Mouse (Mus musculus) limb, embryonic 13.5 days (tissue): Measurements from ENCODE around the gene Cda. TPM values are rescaled to one million over a fixed set of nuclear protein-coding genes. Genes with fewer than 3 reads are reported as not detected.
"Not testable (repeated sequence)": the region's sequence is repeated elsewhere in the genome, so short reads cannot be mapped to it uniquely, and the experiment has no call there.

Experiments
- ATAC-seq: fragments of 200-750 bp; cut with Nextera tagmentation; 2 replicates; pipeline ENCODE4 v1.8.0; 2017; ENCODE audit warnings: low read depth, moderate number of reproducible peaks, moderate TSS enrichment; ENCODE audit not compliant: low FRiP score
- H3K27ac ChIP-seq: fragments of 300-500 bp; sonication (generic); 2 replicates; pipeline ENCODE4 v1.5.1; 2015; ENCODE audit warnings: inconsistent platforms, mild to moderate bottlenecking, moderate library complexity
- H3K27me3 ChIP-seq: fragments of 300-500 bp; sonication (generic); 2 replicates; pipeline ENCODE4 v1.6.1; 2015; ENCODE audit warnings: mild to moderate bottlenecking, inconsistent platforms
- H3K36me3 ChIP-seq: fragments of 300-500 bp; sonication (generic); 2 replicates; pipeline ENCODE4 v1.6.1; 2015; ENCODE audit warnings: inconsistent platforms, mild to moderate bottlenecking, moderate library complexity
- H3K4me1 ChIP-seq: fragments of 300-500 bp; sonication (generic); 2 replicates; pipeline ENCODE4 v1.6.1; 2015; ENCODE audit warnings: inconsistent platforms
- H3K4me2 ChIP-seq: fragments of 300-500 bp; sonication (generic); replicated peaks from 2 replicates; pipeline ENCODE4 v1.6.1; 2015; ENCODE audit warnings: inconsistent platforms, mild to moderate bottlenecking, moderate library complexity
- H3K4me3 ChIP-seq: fragments of 300-500 bp; sonication (generic); 2 replicates; pipeline ENCODE4 v1.5.1; 2015; ENCODE audit warnings: moderate library complexity, mild to moderate bottlenecking, inconsistent platforms
- H3K9ac ChIP-seq: fragments of 300-500 bp; sonication (generic); 2 replicates; pipeline ENCODE4 v1.6.1; 2015; ENCODE audit warnings: mild to moderate bottlenecking, inconsistent platforms
- H3K9me3 ChIP-seq: fragments of 300-500 bp; sonication (generic); 2 replicates; pipeline ENCODE4 v1.6.1; 2016; ENCODE audit warnings: inconsistent platforms
- WGBS: fragments of 180-500 bp; shearing (Covaris S2); methylation state at CpG from one replicate; pipeline ENCODE4 v1.1.7; 2015; 5-methylcytosine and 5-hydroxymethylcytosine counted together
- polyA plus RNA-seq: library from polyadenylated mRNA; unstranded; fragments of >200 nt; fragmentation: Nextera tagmentation; extraction: Ambion mirVana; gene quantifications from 2 replicates; pipeline ENCODE4 v1.2.1, GENCODE M21; 2015

Gene Cda
- polyA plus RNA-seq, 1 experiment from 2014 or later = 4.9 TPM

GRCm38 (mm10) chr4:138342778-138343177 is 25.0 kb downstream of the Cda start:
- WGBS = 67% methylated on average over 6 of the region's 6 CpGs
- Histone ChIP-seq H3K9ac (no peak overlapping the region), H3K9me3 (no peaks in the 10 kb centered on the region), H3K4me2 (no peak overlapping the region), H3K27me3 (no peaks in the 10 kb centered on the region), H3K4me3 (no peak overlapping the region), H3K4me1 (peaks cover 13% of the 10 kb centered on the region), H3K36me3 (no peaks in the 10 kb centered on the region), H3K27ac (no peak overlapping the region)
- no peak for ATAC-seq

DNA sequence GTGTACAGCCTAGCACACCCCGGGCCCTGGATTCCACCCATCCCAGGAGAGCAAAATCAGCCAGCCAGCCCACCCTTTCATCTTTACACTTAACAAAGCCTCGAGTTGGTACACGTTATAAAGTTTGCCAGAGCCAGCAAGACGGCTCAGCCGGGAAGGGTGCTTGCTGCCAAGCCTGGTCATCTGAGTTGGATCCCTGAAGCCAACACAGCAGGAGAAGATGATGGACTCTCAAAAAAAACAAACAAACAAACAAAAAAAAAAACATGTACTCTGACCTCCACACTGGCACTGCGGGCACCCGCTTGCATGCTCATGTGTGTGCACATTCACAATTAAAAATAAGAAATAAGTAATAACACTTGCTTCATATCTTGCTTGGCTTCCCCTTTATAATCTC is 25.7 kb downstream of the Cda start:
- Histone ChIP-seq H3K9ac (no peak overlapping the region), H3K36me3 (no peaks in the 10 kb centered on the region), H3K9me3 (no peaks in the 10 kb centered on the region), H3K4me1 (peaks cover 13% of the 10 kb centered on the region), H3K27me3 (no peaks in the 10 kb centered on the region), H3K27ac (no peak overlapping the region), H3K4me3 (no peak overlapping the region), H3K4me2 (no peak overlapping the region)
- 64% methylated on average over 7 of the region's 7 CpGs for WGBS
- ATAC-seq = no peak

DNA sequence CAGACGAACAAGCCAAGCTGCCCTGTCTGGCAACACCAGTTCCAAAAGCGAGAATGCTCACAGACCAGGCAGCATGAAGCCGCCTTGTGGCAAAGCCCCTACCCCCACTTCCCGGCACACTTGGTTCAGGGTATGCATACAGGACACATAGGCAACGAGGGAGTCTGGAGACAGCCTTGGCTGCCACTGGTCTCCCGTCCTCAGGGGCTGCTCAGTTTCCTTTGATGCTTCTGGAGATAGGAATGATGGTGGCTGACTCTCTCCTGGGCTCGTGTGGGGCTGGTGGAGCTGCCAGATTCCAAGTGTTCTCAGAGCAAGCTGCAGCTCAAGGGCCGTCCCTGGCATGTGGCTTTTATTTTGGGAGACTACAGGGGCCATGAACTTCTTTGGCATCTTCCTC is 26.4 kb downstream of the Cda start:
- H3K4me2 ChIP-seq = no peak overlapping the region
- no peak overlapping the region for H3K9ac ChIP-seq
- no peaks in the 10 kb centered on the region for H3K9me3 ChIP-seq
- peaks cover 13% of the 10 kb centered on the region for H3K4me1 ChIP-seq
- no peaks in the 10 kb centered on the region for H3K36me3 ChIP-seq
- no peak overlapping the region for H3K27ac ChIP-seq
- WGBS = 51% methylated on average over 8 of the region's 8 CpGs
- ATAC-seq = no peak
- H3K4me3 ChIP-seq = no peak overlapping the region
- H3K27me3 ChIP-seq = no peaks in the 10 kb centered on the region

DNA sequence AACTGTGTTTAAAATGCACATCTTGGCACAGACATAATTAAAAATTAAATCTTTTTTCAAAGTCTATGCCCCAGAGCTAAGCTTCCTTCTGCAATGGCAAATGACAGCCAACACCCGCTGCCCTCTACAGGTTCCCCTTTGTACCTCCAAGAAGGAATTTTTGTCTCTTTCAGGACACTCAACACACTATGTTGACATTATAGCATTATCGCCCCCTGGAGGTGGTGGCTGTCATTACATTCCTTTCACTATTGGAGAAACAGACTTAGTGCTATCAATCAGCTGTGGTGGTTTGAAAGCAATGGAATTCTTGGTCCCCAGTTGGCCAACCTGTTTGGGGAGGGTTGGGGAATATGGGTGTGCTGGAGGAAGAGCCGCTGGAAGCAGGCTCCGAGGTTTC is 27.8 kb downstream of the Cda start:
- no peak overlapping the region for H3K4me3 ChIP-seq
- H3K4me2 ChIP-seq = no peak overlapping the region
- H3K4me1 ChIP-seq = peaks cover 13% of the 10 kb centered on the region
- H3K27ac ChIP-seq = no peak overlapping the region
- H3K36me3 ChIP-seq = no peaks in the 10 kb centered on the region
- no peaks in the 10 kb centered on the region for H3K27me3 ChIP-seq
- no peaks in the 10 kb centered on the region for H3K9me3 ChIP-seq
- 29% methylated on average over 4 of the region's 4 CpGs for WGBS
- H3K9ac ChIP-seq = no peak overlapping the region
- no peak for ATAC-seq

GRCm38 (mm10) chr4:138337341-138337740 is 30.5 kb downstream of the Cda start:
- 79% methylated on average over 9 of the region's 9 CpGs for WGBS
- no peak overlapping the region for H3K9ac ChIP-seq

DNA sequence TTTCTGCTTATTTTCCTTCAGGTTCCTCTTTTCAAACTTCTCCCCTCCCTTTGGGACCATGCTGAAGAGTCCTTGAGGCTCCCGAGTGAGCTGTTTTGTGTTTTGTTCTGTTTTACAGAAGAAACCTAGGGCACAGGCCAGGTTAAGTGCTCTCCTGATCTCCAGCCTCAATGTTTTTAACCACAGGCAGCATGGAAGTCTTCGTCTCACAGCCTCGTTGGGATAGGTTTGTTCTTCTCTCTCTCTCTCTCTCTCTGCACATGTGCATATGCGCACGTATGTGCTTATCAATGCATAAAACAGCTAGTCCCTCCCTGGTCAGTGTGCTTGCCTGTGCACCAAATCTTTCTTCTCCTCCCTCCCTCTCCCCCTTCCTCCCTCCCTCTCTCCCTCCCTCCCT is 30.9 kb downstream of the Cda start:
- H3K9ac ChIP-seq = no peak overlapping the region
- no peak overlapping the region for H3K4me2 ChIP-seq
- no peaks in the 10 kb centered on the region for H3K9me3 ChIP-seq
- 73% methylated on average over 5 of the region's 5 CpGs for WGBS
- no peaks in the 10 kb centered on the region for H3K4me1 ChIP-seq
- H3K4me3 ChIP-seq = no peak overlapping the region
- no peaks in the 10 kb centered on the region for H3K36me3 ChIP-seq
- H3K27me3 ChIP-seq = peaks cover 5% of the 10 kb centered on the region
- no peak for ATAC-seq
- no peak overlapping the region for H3K27ac ChIP-seq

More at GRCm38 (mm10) chr4:138337341-138337740, 30.5 kb downstream of the Cda start:
- Histone ChIP-seq H3K4me1 (no peaks in the 10 kb centered on the region), H3K4me3 (no peak overlapping the region), H3K4me2 (no peak overlapping the region), H3K27me3 (peaks cover under 1% of the 10 kb centered on the region; the same call in 1 of the 2 replicates), H3K9me3 (no peaks in the 10 kb centered on the region), H3K36me3 (no peaks in the 10 kb centered on the region), H3K27ac (no peak overlapping the region)
- ATAC-seq = no peak

- no peak for ATAC-seq
- WGBS = 86% methylated on average over 6 of the region's 6 CpGs
- H3K27me3 ChIP-seq = peaks cover 16% of the 10 kb centered on the region
- no peak overlapping the region for H3K4me3 ChIP-seq
- H3K9ac ChIP-seq = no peak overlapping the region
- no peak overlapping the region for H3K4me2 ChIP-seq
- H3K27ac ChIP-seq = no peak overlapping the region
- no peaks in the 10 kb centered on the region for H3K4me1 ChIP-seq
- H3K36me3 ChIP-seq = no peaks in the 10 kb centered on the region
- H3K9me3 ChIP-seq = no peaks in the 10 kb centered on the region
Measured at GRCm38 (mm10) chr4:138335648-138336047, 32.1 kb downstream of the Cda start.

DNA sequence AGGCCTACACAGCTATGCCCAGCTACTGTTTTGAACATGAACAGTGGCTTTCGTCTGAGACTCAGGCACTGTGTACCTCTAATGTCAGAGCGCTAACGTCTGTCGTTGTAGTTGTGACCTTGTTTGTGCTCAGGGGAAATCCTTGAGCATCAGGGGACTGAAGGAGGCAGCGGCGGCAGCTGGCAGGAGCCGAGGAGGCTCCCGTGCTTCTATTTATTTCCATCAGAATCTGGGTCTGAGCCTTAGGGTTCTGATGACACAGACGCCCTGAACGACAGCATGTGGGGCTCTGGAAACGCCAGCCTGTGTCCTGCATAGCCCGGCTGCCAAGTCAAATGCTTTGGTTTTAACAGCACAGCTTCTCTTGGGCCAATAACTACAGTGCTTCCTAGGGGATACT is 32.8 kb downstream of the Cda start:
- no peaks in the 10 kb centered on the region for H3K36me3 ChIP-seq
- no peak overlapping the region for H3K27ac ChIP-seq
- no peak overlapping the region for H3K4me3 ChIP-seq
- H3K9me3 ChIP-seq = no peaks in the 10 kb centered on the region
- H3K27me3 ChIP-seq = peaks cover 16% of the 10 kb centered on the region
- no peak overlapping the region for H3K9ac ChIP-seq
- WGBS = 81% methylated on average over 12 of the region's 12 CpGs
- ATAC-seq = no peak
- no peaks in the 10 kb centered on the region; the same call in 1 of the 2 replicates for H3K4me1 ChIP-seq
- H3K4me2 ChIP-seq = no peak overlapping the region

DNA sequence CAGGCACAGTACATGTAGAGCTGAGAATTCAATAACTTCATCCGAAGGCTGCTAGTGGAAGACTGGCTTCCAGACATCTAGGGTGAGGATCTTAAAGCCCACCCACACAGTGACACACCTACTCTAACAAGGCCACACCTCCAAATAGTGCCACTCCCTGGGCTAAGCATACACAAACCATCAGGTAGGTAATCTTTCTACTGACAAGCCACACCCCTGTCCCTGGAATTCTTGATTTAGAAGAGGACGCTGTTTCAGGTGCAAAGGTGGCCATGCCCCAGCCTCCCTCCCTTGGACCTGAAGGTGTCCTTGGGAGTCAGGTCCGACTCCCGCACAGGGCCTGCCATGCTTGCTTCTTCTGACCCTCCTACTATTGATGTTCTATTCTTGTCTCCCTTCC is 34.7 kb downstream of the Cda start:
- H3K9me3 ChIP-seq = peaks cover 4% of the 10 kb centered on the region; the same call in 1 of the 2 replicates
- H3K4me3 ChIP-seq = no peak overlapping the region
- H3K9ac ChIP-seq = no peak overlapping the region
- H3K4me1 ChIP-seq = no peaks in the 10 kb centered on the region; the same call in 1 of the 2 replicates
- H3K27me3 ChIP-seq = peaks cover 16% of the 10 kb centered on the region
- ATAC-seq = no peak
- H3K36me3 ChIP-seq = no peaks in the 10 kb centered on the region
- no peak overlapping the region for H3K4me2 ChIP-seq
- H3K27ac ChIP-seq = no peak overlapping the region
- 88% methylated on average over 4 of the region's 4 CpGs for WGBS

- no peak for ATAC-seq
- WGBS = 82% methylated on average over 9 of the region's 9 CpGs
- H3K4me2 ChIP-seq = no peak overlapping the region
Measured at GRCm38 (mm10) chr4:138331647-138332046, 36.1 kb downstream of the Cda start.

DNA sequence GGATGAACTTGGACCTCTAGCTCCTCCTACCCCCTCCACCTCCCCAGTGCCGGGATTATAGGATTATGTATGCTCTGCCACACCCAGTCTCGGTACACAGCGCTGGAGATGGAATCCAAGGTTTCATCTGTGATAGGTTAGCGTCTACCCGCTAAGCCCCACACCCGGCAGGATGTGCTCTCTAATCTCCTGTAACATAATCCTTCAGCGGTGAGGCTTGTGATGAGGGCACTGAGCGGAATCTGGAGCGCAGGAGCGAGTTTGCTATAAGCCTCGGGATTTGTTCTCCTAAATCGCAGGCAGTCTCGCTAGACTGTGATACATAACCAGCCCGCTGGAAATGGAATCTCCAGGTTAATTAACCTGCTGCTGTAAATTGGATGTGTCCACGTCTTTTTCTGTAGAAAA is 37.5 kb downstream of the Cda start:
- no peak for ATAC-seq
- peaks cover 5% of the 10 kb centered on the region; the same call in 1 of the 2 replicates for H3K9me3 ChIP-seq
- H3K27ac ChIP-seq = no peak overlapping the region
- H3K4me3 ChIP-seq = no peak overlapping the region
- H3K9ac ChIP-seq = 0 out of 2 replicates have a peak overlapping the region, but pooled peaks have one; percentile 13
- peaks cover 4% of the 10 kb centered on the region; the same call in 1 of the 2 replicates for H3K4me1 ChIP-seq
- H3K36me3 ChIP-seq = no peaks in the 10 kb centered on the region
- 17% methylated on average over 15 of the region's 15 CpGs for WGBS
- H3K4me2 ChIP-seq = no peak overlapping the region
- peaks cover 16% of the 10 kb centered on the region for H3K27me3 ChIP-seq

More at GRCm38 (mm10) chr4:138331647-138332046, 36.1 kb downstream of the Cda start:
- no peaks in the 10 kb centered on the region; the same call in 1 of the 2 replicates for H3K4me1 ChIP-seq
- H3K9me3 ChIP-seq = peaks cover 5% of the 10 kb centered on the region; the same call in 1 of the 2 replicates
- H3K27ac ChIP-seq = no peak overlapping the region
- no peak overlapping the region for H3K4me3 ChIP-seq
- no peaks in the 10 kb centered on the region for H3K36me3 ChIP-seq
- no peak overlapping the region for H3K9ac ChIP-seq
- H3K27me3 ChIP-seq = peaks cover 16% of the 10 kb centered on the region

- peak overlapping the region; percentile 48; the same call in 1 of the 2 replicates for H3K27ac ChIP-seq
- no peak for ATAC-seq
- 70% methylated on average over 7 of the region's 7 CpGs for WGBS
- H3K9ac ChIP-seq = peak overlapping the region; percentile 51
- peaks cover 16% of the 10 kb centered on the region for H3K27me3 ChIP-seq
- peaks cover 7% of the 10 kb centered on the region; the same call in 1 of the 2 replicates for H3K4me1 ChIP-seq
- peak overlapping the region; percentile 60 for H3K4me2 ChIP-seq
- H3K36me3 ChIP-seq = no peaks in the 10 kb centered on the region
- H3K9me3 ChIP-seq = peaks cover 5% of the 10 kb centered on the region; the same call in 1 of the 2 replicates
- peak overlapping the region; percentile 38 for H3K4me3 ChIP-seq
Measured at GRCm38 (mm10) chr4:138327891-138328470, 39.8 kb downstream of the Cda start.

- H3K9me3 ChIP-seq, ATAC-seq, H3K4me2 ChIP-seq, H3K27ac ChIP-seq, H3K9ac ChIP-seq, H3K36me3 ChIP-seq, H3K4me1 ChIP-seq, H3K4me3 ChIP-seq: not testable (repeated sequence)
- WGBS = 58% methylated on average over 9 of the region's 12 CpGs
- peaks cover 14% of the 10 kb centered on the region for H3K27me3 ChIP-seq
Measured at GRCm38 (mm10) chr4:138327155-138327554, 40.6 kb downstream of the Cda start.
